Mouse (Mus musculus) liver, embryonic 13.5 days (tissue): ENCODE measurements at regions not wholly inside any gene's neighbourhood (a gene's known extent, or its start where the extent isn't known, plus 50 kb on each side); places are given as distances from the start of the nearest gene placed in this dataset.

ENCODE experiments used
- ATAC-seq: fragments of 200-750 bp; cut with Nextera tagmentation; 2 replicates; pipeline ENCODE4 v1.8.0; 2017; ENCODE audit warnings: low read depth, mild to moderate bottlenecking, moderate number of reproducible peaks, moderate library complexity
- DNase-seq: peaks from one replicate; pipeline ENCODE4 v3.0.0; 2022
- H3K27ac ChIP-seq: fragments of 300-500 bp; sonication (generic); 2 replicates; pipeline ENCODE4 v1.5.1; 2015; ENCODE audit warnings: moderate library complexity, mild to moderate bottlenecking, inconsistent platforms
- H3K27me3 ChIP-seq: fragments of 300-500 bp; sonication (generic); 2 replicates; pipeline ENCODE4 v1.6.1; 2015; ENCODE audit warnings: mild to moderate bottlenecking, inconsistent platforms
- H3K36me3 ChIP-seq: fragments of 300-500 bp; sonication (generic); 2 replicates; pipeline ENCODE4 v1.6.1; 2015; ENCODE audit warnings: mild to moderate bottlenecking, inconsistent platforms
- H3K4me1 ChIP-seq: fragments of 300-500 bp; sonication (generic); replicated peaks from 2 replicates; pipeline ENCODE4 v1.6.1; 2015; ENCODE audit warnings: inconsistent platforms
- H3K4me2 ChIP-seq: fragments of 300-500 bp; sonication (generic); 2 replicates; pipeline ENCODE4 v1.6.1; 2015; ENCODE audit warnings: inconsistent platforms, mild to moderate bottlenecking, moderate library complexity
- H3K4me3 ChIP-seq: fragments of 300-500 bp; sonication (generic); replicated peaks from 2 replicates; pipeline ENCODE4 v1.5.1; 2015; ENCODE audit warnings: mild to moderate bottlenecking, inconsistent platforms
- H3K9ac ChIP-seq: fragments of 300-500 bp; sonication (generic); 2 replicates; pipeline ENCODE4 v1.6.1; 2015; ENCODE audit warnings: mild to moderate bottlenecking, inconsistent platforms
- H3K9me3 ChIP-seq: fragments of 300-500 bp; sonication (generic); replicated peaks from 2 replicates; pipeline ENCODE4 v1.6.1; 2016; ENCODE audit warnings: inconsistent platforms
- WGBS: fragments of 180-500 bp; shearing (Covaris S2); methylation state at CpG from one replicate; pipeline ENCODE4 v1.1.7; 2015; ENCODE audit not compliant: insufficient replicate concordance; 5-methylcytosine and 5-hydroxymethylcytosine counted together

DNA sequence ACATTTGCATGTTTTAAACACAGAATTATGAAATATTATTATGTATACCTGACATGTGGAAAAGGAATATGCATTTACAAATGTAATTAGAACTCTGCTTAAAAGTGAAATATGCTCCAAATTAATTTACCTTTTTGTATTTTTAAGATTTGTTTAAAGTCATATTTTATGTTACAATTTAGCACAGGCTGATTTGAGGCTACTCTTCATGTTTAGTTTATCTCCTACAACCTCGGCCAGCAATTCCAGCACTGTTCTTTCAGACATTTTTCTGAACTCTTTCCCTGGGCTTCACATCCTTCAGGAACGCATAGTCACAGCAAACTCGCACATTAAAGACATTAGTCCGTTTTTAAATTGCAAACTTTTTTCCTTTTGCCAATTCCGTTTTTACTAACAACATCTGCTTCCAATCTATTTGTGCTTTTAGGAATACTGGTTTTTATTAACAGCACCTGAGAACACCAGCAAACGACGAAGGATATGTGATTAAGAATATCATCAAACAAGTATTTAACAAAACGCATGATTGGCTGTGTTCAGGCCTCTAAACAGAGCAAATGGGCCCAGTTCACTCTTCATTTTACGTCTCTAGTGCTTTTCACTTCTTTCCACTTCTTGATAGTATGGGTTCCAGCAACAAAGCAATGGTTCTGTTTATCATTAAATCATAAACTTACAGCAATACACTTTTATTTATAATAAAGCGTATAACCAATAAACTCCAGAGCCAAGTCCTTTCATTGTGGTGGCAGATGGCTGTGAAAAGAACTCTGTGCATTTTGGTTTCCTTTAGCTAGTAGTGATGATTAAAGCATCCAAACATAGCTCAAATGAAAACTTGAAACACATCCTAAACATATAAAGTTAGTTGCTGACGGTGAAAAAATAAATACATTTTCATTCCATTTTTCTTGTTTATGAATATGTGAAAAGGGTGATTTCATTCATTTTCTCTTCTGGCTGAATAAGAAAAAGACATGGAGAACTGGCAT is 251.3 kb upstream of the Nfe2l3 start:
- DNase-seq (no peak), ATAC-seq (no peak)
- no peaks in the 10 kb centered on the region for H3K36me3 ChIP-seq
- peaks cover 87% of the 10 kb centered on the region for H3K27me3 ChIP-seq
- H3K9ac ChIP-seq = no peak overlapping the region
- no peaks in the 10 kb centered on the region for H3K9me3 ChIP-seq
- WGBS = 9% methylated on average over 11 of the region's 11 CpGs
- H3K4me2 ChIP-seq = no peak overlapping the region
- H3K4me3 ChIP-seq = no peak overlapping the region
- H3K27ac ChIP-seq = no peak overlapping the region
- 0 out of 2 replicates have a peak, but pooled peaks cover 7% of the 10 kb centered on the region for H3K4me1 ChIP-seq

DNA sequence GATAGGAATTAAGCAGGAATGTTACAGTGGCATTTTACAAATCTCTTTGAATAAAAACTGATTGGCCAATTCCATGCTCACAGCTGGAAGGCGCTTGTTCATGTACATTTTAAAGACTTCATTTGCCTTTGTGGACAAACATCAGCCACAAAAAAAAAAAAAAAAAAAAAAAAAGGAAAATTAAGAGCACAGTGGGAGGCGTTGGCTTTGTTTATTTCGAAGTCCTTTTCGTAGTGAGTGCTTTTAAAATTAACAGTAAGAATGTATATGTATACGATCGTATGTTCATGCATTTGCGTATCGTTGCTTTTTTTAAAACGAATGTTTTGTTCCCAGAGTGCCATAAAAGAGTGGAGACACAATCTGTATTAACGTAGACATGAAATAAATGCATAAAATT is 250.6 kb upstream of the Nfe2l3 start:
- no peak overlapping the region for H3K4me3 ChIP-seq
- WGBS = 26% methylated on average over 10 of the region's 10 CpGs
- H3K27me3 ChIP-seq = peaks cover 87% of the 10 kb centered on the region

DNA sequence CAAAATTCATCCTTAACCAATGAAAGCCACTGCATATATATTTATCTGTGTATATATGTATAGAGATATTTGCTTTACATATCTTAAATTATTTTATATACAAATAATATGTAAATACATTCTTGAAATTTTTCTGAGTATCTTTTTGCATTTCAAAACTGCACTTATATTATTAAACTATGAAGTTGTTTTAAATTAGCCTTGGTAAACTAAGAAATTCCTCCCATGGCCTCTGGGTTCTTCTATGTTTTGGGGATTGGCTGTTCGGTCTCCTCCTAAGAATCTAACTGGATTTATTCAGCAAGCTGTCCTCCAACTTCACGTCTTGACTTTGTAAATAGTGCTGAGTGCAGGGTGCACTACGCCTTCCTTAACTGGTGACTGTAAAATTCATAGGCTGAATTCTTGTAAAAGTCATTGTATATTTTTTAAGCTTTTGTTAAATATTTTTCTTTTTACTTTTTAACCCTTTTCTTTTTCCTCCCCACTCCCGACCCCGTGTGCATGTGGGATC is 249.6 kb upstream of the Nfe2l3 start:
- 0 out of 2 replicates have a peak, but pooled peaks cover 2% of the 10 kb centered on the region for H3K4me1 ChIP-seq
- 6% methylated on average over 5 of the region's 5 CpGs for WGBS
- no peak overlapping the region for H3K4me3 ChIP-seq
- ATAC-seq (no peak), DNase-seq (no peak)
- peaks cover 88% of the 10 kb centered on the region for H3K27me3 ChIP-seq
- H3K9me3 ChIP-seq = no peaks in the 10 kb centered on the region
- no peak overlapping the region for H3K4me2 ChIP-seq
- no peaks in the 10 kb centered on the region for H3K36me3 ChIP-seq
- no peak overlapping the region for H3K9ac ChIP-seq
- H3K27ac ChIP-seq = no peak overlapping the region

More for the DNA sequence above, 250.6 kb upstream of the Nfe2l3 start:
- H3K4me2 ChIP-seq = no peak overlapping the region
- no peaks in the 10 kb centered on the region for H3K9me3 ChIP-seq
- DNase-seq = no peak
- no peak for ATAC-seq
- H3K36me3 ChIP-seq = no peaks in the 10 kb centered on the region
- H3K27ac ChIP-seq = no peak overlapping the region
- 0 out of 2 replicates have a peak, but pooled peaks cover 7% of the 10 kb centered on the region for H3K4me1 ChIP-seq
- no peak overlapping the region for H3K9ac ChIP-seq

DNA sequence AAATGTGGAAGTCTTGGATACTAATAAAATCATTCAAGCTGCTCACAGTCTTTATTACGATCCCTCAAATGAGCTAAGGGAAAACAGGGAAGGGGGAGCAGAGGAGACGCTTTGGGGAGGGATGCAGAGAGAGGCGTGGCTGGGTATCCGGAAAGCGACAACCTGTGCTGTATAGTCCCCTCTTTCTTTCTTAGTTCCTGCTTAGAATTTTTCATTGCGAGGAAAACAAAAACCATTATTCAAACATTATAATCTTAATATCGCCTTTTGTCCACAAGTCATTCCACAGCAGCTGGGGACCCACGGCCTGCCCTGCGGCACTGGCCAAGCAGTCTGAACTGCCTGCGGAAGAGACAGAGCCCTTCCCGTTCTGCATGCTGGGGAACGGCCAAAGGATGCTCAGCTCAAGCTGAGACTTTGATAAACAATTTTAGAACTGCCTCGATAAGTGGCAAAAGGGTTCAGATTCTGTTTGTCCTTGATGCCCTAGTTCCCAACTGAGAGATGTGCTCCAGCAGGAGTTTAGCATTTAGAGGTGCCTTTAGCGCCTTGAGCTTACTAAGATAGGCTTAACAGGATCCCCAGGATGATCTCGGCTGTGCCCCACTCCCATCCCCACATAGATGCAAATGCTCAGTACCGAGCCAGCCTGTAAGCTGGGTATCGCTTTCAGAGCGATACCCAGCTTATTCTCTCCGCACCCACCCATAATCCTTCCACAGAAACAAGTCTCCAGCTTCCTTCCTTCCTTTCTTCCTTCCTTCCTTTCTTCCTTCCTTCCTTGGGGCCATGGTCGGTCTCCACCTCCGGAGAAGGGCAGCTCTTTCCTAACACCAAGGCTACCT is 248.7 kb upstream of the Nfe2l3 start:
- ATAC-seq (no peak), DNase-seq (no peak)
- Histone ChIP-seq H3K9me3 (no peaks in the 10 kb centered on the region), H3K9ac (no peak overlapping the region), H3K27me3 (peaks cover 96% of the 10 kb centered on the region), H3K36me3 (no peaks in the 10 kb centered on the region), H3K27ac (no peak overlapping the region), H3K4me1 (0 out of 2 replicates have a peak, but pooled peaks cover 2% of the 10 kb centered on the region), H3K4me3 (no peak overlapping the region), H3K4me2 (no peak overlapping the region)
- WGBS = 4% methylated on average over 21 of the region's 21 CpGs

DNA sequence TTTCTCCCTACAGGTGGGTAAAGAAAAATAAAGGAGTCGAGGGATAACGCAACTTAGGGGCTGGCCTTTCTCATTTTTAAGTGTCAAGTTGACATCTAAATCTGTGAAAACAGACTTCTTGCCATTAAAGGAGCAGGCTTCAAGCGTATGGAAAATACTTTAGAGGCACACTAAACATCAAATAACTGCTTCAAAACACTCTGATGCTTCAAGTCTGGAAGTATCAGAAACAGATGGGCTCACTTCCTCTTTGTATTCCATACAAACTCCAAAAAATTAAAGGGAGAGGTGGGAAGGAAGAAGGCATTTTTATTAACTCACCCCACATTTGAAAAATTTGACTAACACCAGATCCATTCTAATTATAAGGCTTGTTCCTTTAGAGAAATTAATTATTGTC is 248.0 kb upstream of the Nfe2l3 start:
- DNase-seq (no peak), ATAC-seq (no peak)
- Histone ChIP-seq H3K4me2 (no peak overlapping the region), H3K4me1 (no peaks in the 10 kb centered on the region), H3K27ac (no peak overlapping the region), H3K36me3 (no peaks in the 10 kb centered on the region), H3K9ac (no peak overlapping the region), H3K4me3 (no peak overlapping the region), H3K9me3 (no peaks in the 10 kb centered on the region), H3K27me3 (peaks cover 96% of the 10 kb centered on the region)
- WGBS = 3% methylated on average over 3 of the region's 3 CpGs

DNA sequence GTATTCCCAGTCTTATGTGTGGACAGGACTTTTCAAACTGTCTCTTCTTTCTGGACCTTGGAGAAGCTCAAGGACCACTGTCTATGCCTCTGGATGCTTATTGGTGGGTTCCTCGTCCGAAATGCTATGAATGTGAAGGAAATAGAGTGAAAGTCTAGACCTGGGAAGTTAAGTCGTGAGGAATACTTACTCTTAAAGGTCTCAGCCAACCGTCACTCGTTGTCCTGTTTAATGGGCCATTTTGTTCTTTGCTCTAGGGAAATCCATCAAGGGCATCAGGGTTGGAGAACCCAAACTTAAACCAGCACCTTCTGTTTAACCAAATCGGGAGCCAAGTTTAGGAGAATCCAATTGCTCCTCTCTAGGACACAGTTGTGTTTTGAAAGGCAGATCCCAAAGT is 247.3 kb upstream of the Nfe2l3 start:
- Histone ChIP-seq H3K9ac (no peak overlapping the region), H3K27me3 (peaks cover 96% of the 10 kb centered on the region), H3K4me3 (no peak overlapping the region), H3K4me1 (no peaks in the 10 kb centered on the region), H3K9me3 (no peaks in the 10 kb centered on the region), H3K36me3 (no peaks in the 10 kb centered on the region), H3K27ac (no peak overlapping the region), H3K4me2 (no peak overlapping the region)
- DNase-seq (no peak), ATAC-seq (no peak)
- 22% methylated on average over 6 of the region's 6 CpGs for WGBS

DNA sequence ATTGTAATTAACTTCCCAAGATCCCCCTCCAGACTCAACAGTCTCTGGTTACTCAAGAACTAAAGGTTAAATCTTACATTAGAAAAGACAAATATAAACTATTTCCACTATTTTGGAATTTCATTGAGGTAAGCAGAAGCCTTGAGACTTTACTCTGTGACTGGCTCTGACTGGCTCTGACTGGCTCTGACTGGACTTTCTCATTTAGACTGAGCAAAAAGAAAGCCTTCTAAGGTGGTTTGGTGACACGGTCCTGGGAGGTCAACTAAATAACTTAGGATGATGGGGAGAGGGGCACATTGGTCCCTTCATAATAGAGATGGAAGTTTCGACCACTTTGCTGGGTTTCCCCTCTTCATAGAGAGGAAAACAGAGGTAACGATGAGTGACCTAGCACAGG is 243.3 kb upstream of the Nfe2l3 start:
- peaks cover 94% of the 10 kb centered on the region for H3K27me3 ChIP-seq

DNA sequence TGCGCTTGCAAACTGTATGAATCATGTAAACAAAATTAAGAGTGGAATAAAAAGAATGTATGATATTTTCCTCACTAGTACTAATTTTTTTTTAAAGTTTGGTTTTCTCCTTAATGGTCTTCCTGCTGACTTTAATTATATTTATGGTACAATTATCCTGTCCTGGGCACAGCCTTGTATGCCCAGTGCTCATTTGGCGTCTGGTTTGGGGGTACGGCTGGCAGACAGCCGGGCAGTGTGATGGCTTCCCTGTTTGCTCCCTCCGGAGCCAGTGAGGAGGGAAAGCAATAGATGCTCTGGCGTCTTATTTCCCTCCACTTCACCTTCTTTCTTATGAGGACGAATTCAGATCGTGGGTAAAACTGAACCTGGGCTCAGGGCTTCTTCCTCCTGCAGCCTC is 239.6 kb upstream of the Nfe2l3 start:
- no peak overlapping the region for H3K9ac ChIP-seq
- H3K9me3 ChIP-seq = no peaks in the 10 kb centered on the region
- H3K4me3 ChIP-seq = no peak overlapping the region
- 41% methylated on average over 8 of the region's 8 CpGs for WGBS
- no peak overlapping the region for H3K27ac ChIP-seq
- H3K4me1 ChIP-seq = peaks cover 6% of the 10 kb centered on the region
- ATAC-seq (no peak), DNase-seq (no peak)
- H3K4me2 ChIP-seq = no peak overlapping the region
- H3K36me3 ChIP-seq = no peaks in the 10 kb centered on the region
- H3K27me3 ChIP-seq = peaks cover 76% of the 10 kb centered on the region

More for the DNA sequence above, 243.3 kb upstream of the Nfe2l3 start:
- no peak overlapping the region for H3K27ac ChIP-seq
- no peak for DNase-seq
- no peak for ATAC-seq
- H3K36me3 ChIP-seq = no peaks in the 10 kb centered on the region
- H3K4me2 ChIP-seq = no peak overlapping the region
- no peak overlapping the region for H3K4me3 ChIP-seq
- no peaks in the 10 kb centered on the region for H3K9me3 ChIP-seq
- WGBS = 49% methylated on average over 3 of the region's 3 CpGs
- H3K4me1 ChIP-seq = peaks cover 6% of the 10 kb centered on the region
- no peak overlapping the region for H3K9ac ChIP-seq

DNA sequence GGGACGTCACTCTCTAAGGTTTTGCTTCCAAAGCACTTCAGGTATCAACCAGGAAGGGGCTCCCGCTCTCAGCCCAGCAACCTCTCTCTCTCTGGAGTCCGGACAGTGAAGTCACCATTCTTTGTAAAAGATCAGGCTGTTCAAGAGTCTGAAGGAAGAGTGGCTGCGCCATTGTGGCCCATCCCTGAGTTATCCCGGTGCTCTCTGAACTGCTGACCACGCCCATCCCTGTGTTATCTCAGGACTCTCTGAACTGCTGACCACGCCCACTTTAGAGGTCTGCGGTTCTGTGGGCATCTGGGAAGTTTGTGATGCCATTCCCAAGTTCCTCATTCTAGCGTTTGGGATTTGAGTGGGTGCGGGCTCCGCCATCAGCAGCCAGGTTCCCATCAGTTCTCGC is 239.1 kb upstream of the Nfe2l3 start:
- Histone ChIP-seq H3K9me3 (no peaks in the 10 kb centered on the region), H3K36me3 (no peaks in the 10 kb centered on the region), H3K27ac (no peak overlapping the region), H3K4me1 (peaks cover 6% of the 10 kb centered on the region), H3K27me3 (peaks cover 71% of the 10 kb centered on the region), H3K4me2 (no peak overlapping the region), H3K9ac (no peak overlapping the region), H3K4me3 (no peak overlapping the region)
- 11% methylated on average over 12 of the region's 12 CpGs for WGBS
- ATAC-seq = no peak
- DNase-seq = no peak

DNA sequence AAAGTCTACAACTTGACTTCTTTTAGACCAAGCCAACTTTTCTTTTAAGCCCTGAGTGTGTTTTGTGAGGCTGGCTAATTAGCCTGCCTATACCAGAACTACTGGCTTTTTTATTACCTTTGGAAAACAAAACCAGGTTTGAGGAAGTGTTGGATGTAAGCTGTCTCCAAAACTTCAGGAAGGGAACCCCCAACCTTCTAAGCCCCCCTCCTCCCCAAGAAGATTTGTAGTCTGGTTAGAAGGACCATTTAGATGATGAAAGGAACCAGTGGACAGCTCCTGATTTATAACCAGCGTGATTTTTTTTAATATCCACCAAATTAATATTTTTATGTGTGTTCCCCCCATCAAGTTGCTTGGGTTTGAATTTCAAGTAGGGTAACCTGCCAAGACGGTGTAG is 236.1 kb upstream of the Nfe2l3 start:
- Histone ChIP-seq H3K27me3 (peaks cover 50% of the 10 kb centered on the region), H3K9ac (no peak overlapping the region), H3K4me1 (peaks cover 6% of the 10 kb centered on the region), H3K9me3 (no peaks in the 10 kb centered on the region), H3K4me2 (no peak overlapping the region), H3K36me3 (no peaks in the 10 kb centered on the region), H3K4me3 (no peak overlapping the region), H3K27ac (no peak overlapping the region)
- ATAC-seq (no peak), DNase-seq (no peak)
- 75% methylated on average over 2 of the region's 2 CpGs for WGBS
